Mouse (Mus musculus) embryo, embryonic 10.5 days (tissue): ENCODE measurements at regions not wholly inside any gene's neighbourhood (a gene's known extent, or its start where the extent isn't known, plus 50 kb on each side); places are given as distances from the start of the nearest gene placed in this dataset.
A peak's percentile ranks its signal among the peaks of the same experiment; 100 is the strongest.

Source experiments
- DNase-seq: peaks from one replicate; pipeline ENCODE4 v3.0.0-alpha.2; 2015; ENCODE audit warnings: low spot score

GRCm38 (mm10) chr8:12330886-12331285 is 52.3 kb downstream of the A230072I06Rik start:
- DNase-seq, result no peak

GRCm38 (mm10) chr8:12331652-12332051 is 53.0 kb downstream of the A230072I06Rik start:
- DNase-seq, result no peak

- no peak for DNase-seq
Observed at GRCm38 (mm10) chr8:12334081-12334480, 55.5 kb downstream of the A230072I06Rik start.

- peak; percentile 66 for DNase-seq
Observed at GRCm38 (mm10) chr8:12334605-12335004, 56.0 kb downstream of the A230072I06Rik start.

- no peak for DNase-seq
Observed at GRCm38 (mm10) chr8:12339149-12339924, 55.8 kb upstream of the Sox1 start.

GRCm38 (mm10) chr8:12340946-12341345 is 54.1 kb upstream of the Sox1 start:
- DNase-seq, result no peak
